Mouse (Mus musculus) ES-E14 (cell line): ENCODE measurements at regions not wholly inside any gene's neighbourhood (a gene's known extent, or its start where the extent isn't known, plus 50 kb on each side); places are given as distances from the start of the nearest gene placed in this dataset.

Experiments used
- DNase-seq: peaks from one replicate; pipeline ENCODE4 v3.0.0-alpha.2; 2013; ENCODE audit warnings: low read depth, low spot score
- H3K27ac ChIP-seq: 2 replicates; pipeline ENCODE4 v1.5.1; 2012; ENCODE audit warnings: low read depth, mild to moderate bottlenecking, low read length, moderate library complexity, mixed read lengths; ENCODE audit not compliant: poor library complexity, insufficient read depth, severe bottlenecking
- H3K36me3 ChIP-seq: 2 replicates; pipeline ENCODE4 v1.6.1; 2012; ENCODE audit warnings: mild to moderate bottlenecking, low read length, moderate library complexity, mixed read lengths; ENCODE audit not compliant: control insufficient read depth, poor library complexity, insufficient read depth, severe bottlenecking
- H3K4me1 ChIP-seq, 2 experiments: fragments of 150-350 bp in 1 of 2; sonication (generic) in 1 of 2; 2 replicates each; pipeline ENCODE4 v1.6.1; 2012; ENCODE audit warnings: low read length in 2 of 2, mild to moderate bottlenecking in 1 of 2, mixed read lengths in 1 of 2; ENCODE audit not compliant: control insufficient read depth in 2 of 2, insufficient read depth in 2 of 2, poor library complexity in 1 of 2
- H3K4me3 ChIP-seq, 2 experiments: fragments of 150-350 bp in 1 of 2; sonication (generic) in 1 of 2; 2 replicates each; pipeline ENCODE4 v1.5.1; 2012; ENCODE audit warnings: low read length in 2 of 2, low read depth in 1 of 2, mild to moderate bottlenecking in 1 of 2, mixed read lengths in 1 of 2; ENCODE audit not compliant: insufficient read depth in 1 of 2, poor library complexity in 1 of 2, severe bottlenecking in 1 of 2
- H3K9ac ChIP-seq: 2 replicates; pipeline ENCODE4 v1.6.1; 2012; ENCODE audit warnings: low read depth, mild to moderate bottlenecking, low read length, mixed read lengths; ENCODE audit not compliant: poor library complexity, insufficient read depth, severe bottlenecking
- H3K9me3 ChIP-seq: fragments of 150-350 bp; sonication (generic); 2 replicates; pipeline ENCODE4 v1.6.1; 2012; ENCODE audit warnings: low read depth, mild to moderate bottlenecking, low read length; ENCODE audit not compliant: control insufficient read depth, insufficient read depth
- CHD2 ChIP-seq: IDR thresholded peaks from 2 replicates; pipeline ENCODE4 v1.6.1; 2014; ENCODE audit warnings: mild to moderate bottlenecking, low read depth, low read length, inconsistent platforms
- HCFC1 ChIP-seq: IDR thresholded peaks from 2 replicates; pipeline ENCODE4 v1.6.1; 2012; ENCODE audit warnings: low read length, inconsistent platforms, borderline replicate concordance; ENCODE audit not compliant: insufficient read depth
- MAFK ChIP-seq: IDR thresholded peaks from 2 replicates; pipeline ENCODE4 v1.6.1; 2014; ENCODE audit warnings: mild to moderate bottlenecking, low read depth, low read length, inconsistent platforms; ENCODE audit not compliant: insufficient read depth
- ZC3H11A ChIP-seq: IDR thresholded peaks from 2 replicates; pipeline ENCODE4 v1.6.1; 2012; ENCODE audit warnings: low read depth, mild to moderate bottlenecking, inconsistent platforms, low read length, borderline replicate concordance
- ZNF384 ChIP-seq: IDR thresholded peaks from 2 replicates; pipeline ENCODE4 v1.6.1; 2012; ENCODE audit warnings: low read depth, low read length, inconsistent platforms
- in situ Hi-C, 2 experiments: fragments of 600-800 bp; cut with MboI; formaldehyde crosslinking; loops; one replicate each; pipeline ENCODE4 v1.15.1; 2025; ENCODE audit warnings: low sequenced_read_pairs in 2 of 2, inconsistent platforms in 1 of 2; ENCODE audit not compliant: unreplicated experiment in 2 of 2

GRCm38 (mm10) chr15:57593326-57594004, 116.0 kb upstream of the Slc22a22 start:
- Histone ChIP-seq H3K4me1 (no peaks in the 10 kb centered on the region), H3K9me3 (no peaks in the 10 kb centered on the region), H3K4me3 (no peak overlapping the region), H3K27ac (no peak overlapping the region), H3K36me3 (no peaks in the 10 kb centered on the region), H3K9ac (no peak overlapping the region)
- DNase-seq, result no peak
- in situ Hi-C loops, result no loop called here
- TF ChIP-seq CHD2 (no peak), ZNF384 (no peak), MAFK (no peak), HCFC1 (no peak), ZC3H11A (no peak)

GRCm38 (mm10) chr15:57590597-57591219, 113.3 kb upstream of the Slc22a22 start:
- Histone ChIP-seq H3K9ac (no peak overlapping the region), H3K27ac (no peak overlapping the region), H3K9me3 (no peaks in the 10 kb centered on the region), H3K4me1 (no peaks in the 10 kb centered on the region), H3K4me3 (no peak overlapping the region), H3K36me3 (no peaks in the 10 kb centered on the region)
- no peak for DNase-seq
- TF ChIP-seq ZNF384, result no peak
- in situ Hi-C loops, result no loop called here

- no peaks in the 10 kb centered on the region for H3K4me1 ChIP-seq
- TF ChIP-seq ZC3H11A (no peak), CHD2 (no peak), ZNF384 (no peak), MAFK (no peak), HCFC1 (no peak)
- no peak overlapping the region for H3K27ac ChIP-seq
- H3K9ac ChIP-seq, result no peak overlapping the region
- H3K36me3 ChIP-seq, result no peaks in the 10 kb centered on the region
- in situ Hi-C loops, result no loop called here
- peak; percentile 12 for DNase-seq
- no peaks in the 10 kb centered on the region for H3K9me3 ChIP-seq
- H3K4me3 ChIP-seq, result no peak overlapping the region
Observed at GRCm38 (mm10) chr15:57589404-57590377, 112.3 kb upstream of the Slc22a22 start.

- Histone ChIP-seq H3K4me3 (no peak overlapping the region), H3K9ac (no peak overlapping the region), H3K27ac (no peak overlapping the region), H3K36me3 (no peaks in the 10 kb centered on the region), H3K4me1 (no peaks in the 10 kb centered on the region), H3K9me3 (no peaks in the 10 kb centered on the region)
- TF ChIP-seq ZNF384 (no peak), MAFK (no peak), CHD2 (no peak), ZC3H11A (no peak), HCFC1 (no peak)
- in situ Hi-C loops, result no loop called here
- no peak for DNase-seq
Observed at GRCm38 (mm10) chr15:57585411-57585810, 108.0 kb upstream of the Slc22a22 start.
